Mouse (Mus musculus): ENCODE data around the gene Rap1a.

DNA sequence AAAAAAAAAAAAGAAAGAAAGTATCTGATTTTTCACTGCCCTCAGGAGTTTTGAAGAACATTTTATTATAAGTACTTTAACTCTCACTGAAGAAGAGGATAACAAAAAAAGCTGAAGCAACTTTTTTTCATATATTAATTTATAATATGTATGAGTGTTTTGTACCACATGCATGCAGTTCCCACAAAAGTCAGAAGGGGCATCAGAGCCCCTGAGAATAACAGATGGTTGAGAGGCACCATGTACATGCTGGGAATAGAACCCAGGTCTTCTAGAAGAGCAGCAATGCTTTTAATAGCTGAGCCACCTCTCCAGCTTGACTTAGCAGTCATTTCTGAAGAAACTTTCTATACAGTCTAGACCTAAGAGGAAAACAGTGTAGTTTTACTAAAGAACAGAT, 15.3 kb downstream of the Rap1a start:
- TF ChIP-seq CTCF (IDR thresholded peaks at IDR 0.05; ENCODE audit: control insufficient read depth, insufficient read depth, insufficient replicate concordance, low read depth, low read length) (no peak), POLR2A (IDR thresholded peaks at IDR 0.05; ENCODE audit: control insufficient read depth, low read depth, low read length) (no peak)

All from testis, adult 2 months (tissue).